Mouse (Mus musculus) kidney, adult 2 months (tissue): ENCODE data around the gene Oscp1.

Source experiments
- CTCF ChIP-seq: fragments of 200-500 bp; conservative IDR thresholded peaks from 2 replicates; pipeline ENCODE4 v1.5.1; 2011; ENCODE audit warnings: low read depth, mild to moderate bottlenecking, control low read depth, low read length, moderate library complexity, mixed read lengths; ENCODE audit not compliant: insufficient read depth, insufficient read length
- POLR2A ChIP-seq: fragments of 200-500 bp; IDR thresholded peaks from one replicate; pipeline ENCODE4 v1.6.1; 2011; ENCODE audit warnings: low read depth, low read length, control low read depth

DNA sequence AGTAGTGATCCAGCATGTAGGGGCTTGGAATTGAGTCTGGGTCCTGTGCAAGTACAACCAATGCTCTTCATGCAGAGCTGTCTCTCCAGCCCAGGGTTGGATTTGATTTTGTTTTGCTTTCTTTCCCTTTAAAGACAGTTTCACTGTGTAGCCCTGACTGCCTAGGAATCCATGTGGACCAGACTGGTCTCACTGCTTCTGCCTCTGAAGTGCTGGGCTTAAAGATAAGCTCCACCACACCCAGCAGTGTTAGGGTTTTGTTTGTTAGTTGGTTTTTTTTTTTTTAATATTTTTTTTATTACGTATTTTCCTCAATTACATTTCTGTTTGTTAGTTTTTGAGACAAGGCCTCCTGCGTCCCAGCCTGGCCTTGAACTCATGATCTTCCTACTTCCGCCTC lies 41.0 kb downstream of the Oscp1 start:
- no peak for TF ChIP-seq POLR2A
- no peak for TF ChIP-seq CTCF
